Mouse (Mus musculus) v-Abl transformed pro-B cells (cell line): ENCODE results near the gene Cebpe.

Experiments
- in situ Hi-C, 2 experiments: fragments of 400-800 bp; cut with MboI; formaldehyde crosslinking; loops; one replicate each; pipeline ENCODE4 v1.15.1; 2025; ENCODE audit not compliant: unreplicated experiment in 2 of 2

Cebpe gene

GRCm38 (mm10) chr14:54712074-54712473 is at the start of gene Cebpe:
Gene Cebpe, minus strand, starts transcription at chr14:54712174.
- in situ Hi-C loops = loop anchor here (10.0 to 25.0 kb wide), 4 partner anchors 143 to 650 kb away; partner anchors contain the start of genes Ngdn (in 1 of the 2), Thtpa (in 1 of the 2) and Zfhx2 (in 1 of the 2)

GRCm38 (mm10) chr14:54756382-54756781 is 44.4 kb upstream of the Cebpe start:
- in situ Hi-C loops = no loop called here

GRCm38 (mm10) chr14:54754602-54755018 is 42.6 kb upstream of the Cebpe start:
- in situ Hi-C loops = no loop called here

- in situ Hi-C loops = no loop called here
These were observed 42.1 kb upstream of the Cebpe start for GRCm38 (mm10) chr14:54753986-54754601.

GRCm38 (mm10) chr14:54752938-54753337 is 41.0 kb upstream of the Cebpe start:
- in situ Hi-C loops = no loop called here

GRCm38 (mm10) chr14:54751768-54752167 is 39.8 kb upstream of the Cebpe start:
- in situ Hi-C loops = no loop called here

GRCm38 (mm10) chr14:54749238-54749637 is 37.3 kb upstream of the Cebpe start:
- in situ Hi-C loops = no loop called here

GRCm38 (mm10) chr14:54747942-54748917 is 36.3 kb upstream of the Cebpe start:
- in situ Hi-C loops = no loop called here

- in situ Hi-C loops = no loop called here
These were observed 34.1 kb upstream of the Cebpe start for GRCm38 (mm10) chr14:54746038-54746437.

- in situ Hi-C loops = no loop called here
These were observed 32.5 kb upstream of the Cebpe start for GRCm38 (mm10) chr14:54744473-54744872.

- in situ Hi-C loops = no loop called here
These were observed 30.4 kb upstream of the Cebpe start for GRCm38 (mm10) chr14:54742375-54742774.

- in situ Hi-C loops = no loop called here
These were observed 29.7 kb upstream of the Cebpe start for GRCm38 (mm10) chr14:54741721-54742120.

- in situ Hi-C loops = no loop called here
These were observed 25.7 kb upstream of the Cebpe start for GRCm38 (mm10) chr14:54737634-54738033.

- in situ Hi-C loops = no loop called here
These were observed 24.9 kb upstream of the Cebpe start for GRCm38 (mm10) chr14:54736555-54737552.

GRCm38 (mm10) chr14:54735221-54735620 is 23.2 kb upstream of the Cebpe start:
- in situ Hi-C loops = no loop called here

- in situ Hi-C loops = no loop called here
These were observed 22.0 kb upstream of the Cebpe start for GRCm38 (mm10) chr14:54734004-54734403.

- in situ Hi-C loops = no loop called here
These were observed 20.2 kb upstream of the Cebpe start for GRCm38 (mm10) chr14:54732206-54732605.

- in situ Hi-C loops = no loop called here
These were observed 18.3 kb upstream of the Cebpe start for GRCm38 (mm10) chr14:54730305-54730704.

GRCm38 (mm10) chr14:54728823-54729653 is 17.1 kb upstream of the Cebpe start:
- in situ Hi-C loops = no loop called here
